Mouse (Mus musculus) lung, embryonic 14.5 days (tissue): ENCODE data around the gene F11. TPM values are rescaled to one million over a fixed set of nuclear protein-coding genes. Genes with fewer than 3 reads are reported as not detected.

Experiments used
- ATAC-seq: fragments of 200-750 bp; cut with Nextera tagmentation; 2 replicates; pipeline ENCODE4 v1.8.0; 2017; ENCODE audit warnings: mild to moderate bottlenecking, moderate TSS enrichment, moderate library complexity; ENCODE audit not compliant: insufficient read depth
- DNase-seq: peaks from one replicate; pipeline ENCODE4 v3.0.0-alpha.2; 2015
- H3K27ac ChIP-seq: fragments of 300-500 bp; sonication (generic); 2 replicates; pipeline ENCODE4 v1.5.1; 2014; ENCODE audit warnings: low read depth, mild to moderate bottlenecking, moderate library complexity
- H3K27me3 ChIP-seq: fragments of 300-500 bp; sonication (generic); 2 replicates; pipeline ENCODE4 v1.6.1; 2014; ENCODE audit warnings: low read length, control low read depth; ENCODE audit not compliant: insufficient read depth
- H3K36me3 ChIP-seq: fragments of 300-500 bp; sonication (generic); 2 replicates; pipeline ENCODE4 v1.6.1; 2014; ENCODE audit warnings: control low read depth; ENCODE audit not compliant: insufficient read depth
- H3K4me1 ChIP-seq: fragments of 300-500 bp; sonication (generic); 2 replicates; pipeline ENCODE4 v1.6.1; 2014; ENCODE audit warnings: antibody characterized with exemption, control low read depth; ENCODE audit not compliant: insufficient read depth
- H3K4me2 ChIP-seq: fragments of 300-500 bp; sonication (generic); 2 replicates; pipeline ENCODE4 v1.6.1; 2014; ENCODE audit warnings: mild to moderate bottlenecking
- H3K4me3 ChIP-seq: fragments of 300-500 bp; sonication (generic); 2 replicates; pipeline ENCODE4 v1.5.1; 2014; ENCODE audit warnings: low read depth, low read length
- H3K9ac ChIP-seq: fragments of 300-500 bp; sonication (generic); 2 replicates; pipeline ENCODE4 v1.6.1; 2014
- H3K9me3 ChIP-seq: fragments of 300-500 bp; sonication (generic); 2 replicates; pipeline ENCODE4 v1.6.1; 2016; ENCODE audit warnings: low read depth, low read length, control low read depth
- CTCF ChIP-seq: IDR thresholded peaks from 2 replicates; pipeline ENCODE4 v1.5.1; 2016; ENCODE audit warnings: antibody characterized with exemption, low read depth
- WGBS: fragments of 180-500 bp; shearing (Covaris S2); extraction: QIAGEN DNeasy Blood & Tissue Kit; methylation state at CpG from one replicate; pipeline ENCODE4 v1.1.7; 2014; 5-methylcytosine and 5-hydroxymethylcytosine counted together
- polyA plus RNA-seq: library from polyadenylated mRNA; unstranded; fragments of >200 nt; fragmentation: Nextera tagmentation; extraction: Ambion mirVana; gene quantifications from 2 replicates; pipeline ENCODE4 v1.2.1, GENCODE M21; 2014

Gene F11
- polyA plus RNA-seq, 1 experiment from 2014 or later, result not detected

DNA sequence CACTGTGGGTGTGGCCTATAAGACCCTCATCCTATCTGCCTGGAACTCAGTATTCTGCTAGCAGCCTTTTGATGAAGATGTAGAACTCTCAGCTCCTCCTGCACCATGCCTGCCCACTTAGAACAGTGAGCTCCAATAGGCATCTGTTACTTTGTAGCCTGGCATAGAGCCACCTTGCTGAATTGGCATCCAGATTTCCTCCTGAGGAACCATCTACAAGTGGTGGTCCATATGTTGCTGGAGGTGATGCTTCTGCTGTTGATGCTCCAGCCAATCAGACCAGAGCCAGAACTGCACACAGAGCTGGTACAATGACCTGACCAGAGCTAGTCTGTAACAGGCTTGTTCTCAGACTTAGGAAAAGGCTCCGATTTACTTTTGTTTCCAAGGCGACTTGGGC, 30.0 kb upstream of the F11 start:
- H3K9ac ChIP-seq, result no peak overlapping the region
- no peaks in the 10 kb centered on the region for H3K4me1 ChIP-seq
- no peaks in the 10 kb centered on the region for H3K27me3 ChIP-seq
- no peak for DNase-seq
- TF ChIP-seq CTCF, result no peak
- no peaks in the 10 kb centered on the region for H3K36me3 ChIP-seq
- no peak overlapping the region for H3K4me3 ChIP-seq
- no peak overlapping the region for H3K27ac ChIP-seq
- 85% methylated on average over 2 of the region's 2 CpGs for WGBS
- H3K9me3 ChIP-seq, result no peaks in the 10 kb centered on the region
- no peak for ATAC-seq
- H3K4me2 ChIP-seq, result no peak overlapping the region

DNA sequence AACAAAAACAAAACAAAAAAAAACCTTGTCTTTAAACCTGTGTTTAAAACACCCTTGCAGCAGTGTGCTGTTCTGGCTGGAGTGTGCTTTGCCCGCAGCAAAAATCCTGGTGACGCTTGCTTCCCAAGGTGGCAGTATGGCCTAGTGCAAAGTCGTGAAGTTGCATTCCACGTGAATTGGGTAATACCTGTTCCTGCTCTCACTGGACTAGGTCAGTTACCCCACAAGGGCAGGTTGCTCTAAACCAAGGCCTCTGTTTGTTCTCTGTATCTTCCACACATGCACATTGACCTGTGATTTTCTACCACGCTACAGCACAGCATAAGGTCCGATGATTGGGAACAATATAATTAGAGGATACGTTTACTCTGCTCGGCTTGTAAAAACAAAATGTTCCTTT, 19.8 kb upstream of the F11 start:
- WGBS, result 67% methylated on average over 8 of the region's 8 CpGs
- Histone ChIP-seq H3K36me3 (no peaks in the 10 kb centered on the region), H3K27me3 (no peaks in the 10 kb centered on the region), H3K9me3 (no peaks in the 10 kb centered on the region), H3K4me3 (no peak overlapping the region), H3K4me2 (no peak overlapping the region), H3K4me1 (no peaks in the 10 kb centered on the region), H3K9ac (no peak overlapping the region), H3K27ac (no peak overlapping the region)
- ATAC-seq (no peak), DNase-seq (no peak)
- no peak for TF ChIP-seq CTCF

DNA sequence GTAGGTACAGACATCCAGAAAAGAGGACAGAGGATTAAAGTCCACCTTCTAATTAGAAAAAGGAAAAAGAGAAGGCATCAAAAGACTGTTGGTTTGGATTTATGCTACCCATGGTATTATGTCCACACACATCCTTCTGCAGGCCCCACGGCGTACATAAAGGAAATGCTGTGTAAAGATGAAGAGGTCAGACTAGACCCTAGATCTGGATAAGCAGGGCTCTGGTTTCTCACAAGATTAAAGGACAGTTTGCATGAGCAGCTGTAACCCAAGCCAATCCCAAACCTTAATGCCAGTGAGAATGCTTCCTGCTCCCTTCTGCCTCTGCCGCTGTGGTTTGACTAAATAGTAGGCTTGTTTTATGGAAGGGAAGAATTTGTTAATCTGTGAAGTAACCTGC, 15.6 kb upstream of the F11 start:
- Histone ChIP-seq H3K27ac (no peak overlapping the region), H3K27me3 (no peaks in the 10 kb centered on the region), H3K9ac (no peak overlapping the region), H3K9me3 (no peaks in the 10 kb centered on the region), H3K36me3 (no peaks in the 10 kb centered on the region), H3K4me2 (no peak overlapping the region), H3K4me3 (no peak overlapping the region), H3K4me1 (no peaks in the 10 kb centered on the region)
- ATAC-seq (no peak), DNase-seq (no peak)
- WGBS, result 61% methylated on average over 3 of the region's 3 CpGs
- no peak for TF ChIP-seq CTCF

DNA sequence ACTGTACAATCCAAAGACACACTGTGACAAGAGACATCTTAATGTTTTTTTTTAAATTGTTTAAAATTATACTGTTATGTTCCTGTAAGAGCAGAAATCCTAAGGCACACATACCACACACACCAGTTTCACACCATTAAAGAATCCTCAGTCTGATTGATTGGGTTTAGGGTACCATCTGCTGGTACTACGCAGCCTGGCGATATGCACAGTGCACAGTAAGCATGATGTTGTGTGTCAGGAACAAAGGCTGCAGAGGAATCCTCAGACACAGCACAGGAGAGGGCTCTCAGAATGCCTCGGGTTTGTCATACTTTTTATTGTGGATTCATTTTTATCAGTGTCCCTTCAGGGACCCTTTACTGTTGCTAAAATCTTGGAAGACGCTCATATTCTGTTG, 12.5 kb upstream of the F11 start:
- Histone ChIP-seq H3K4me1 (no peaks in the 10 kb centered on the region), H3K36me3 (no peaks in the 10 kb centered on the region), H3K9me3 (no peaks in the 10 kb centered on the region), H3K27ac (no peak overlapping the region), H3K4me2 (no peak overlapping the region), H3K27me3 (no peaks in the 10 kb centered on the region), H3K9ac (no peak overlapping the region), H3K4me3 (no peak overlapping the region)
- no peak for ATAC-seq
- TF ChIP-seq CTCF, result no peak
- no peak for DNase-seq
- WGBS, result 69% methylated on average over 4 of the region's 4 CpGs

DNA sequence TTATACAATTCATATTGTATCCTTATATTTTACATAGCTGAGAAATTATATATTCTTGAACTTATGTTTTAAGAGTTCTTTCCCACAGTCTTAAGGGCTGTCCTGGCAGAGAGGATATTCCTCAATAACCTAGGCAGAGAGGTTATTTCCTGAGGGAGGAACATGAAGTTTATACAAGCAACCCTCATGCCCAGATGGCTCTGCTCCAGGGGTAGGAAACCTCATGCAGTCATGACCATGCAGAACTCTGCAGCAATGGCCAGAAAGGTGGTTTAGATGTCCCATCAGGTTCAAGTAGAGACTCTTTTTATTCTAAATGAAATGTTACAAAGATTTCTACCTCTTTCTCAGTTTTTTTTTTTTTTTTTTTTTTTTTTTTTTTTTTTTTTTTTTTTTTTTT, 7.2 kb upstream of the F11 start:
- Histone ChIP-seq H3K9me3 (no peaks in the 10 kb centered on the region), H3K4me2 (no peak overlapping the region), H3K9ac (no peak overlapping the region), H3K27me3 (no peaks in the 10 kb centered on the region), H3K4me1 (no peaks in the 10 kb centered on the region), H3K36me3 (no peaks in the 10 kb centered on the region), H3K4me3 (no peak overlapping the region), H3K27ac (no peak overlapping the region)
- DNase-seq (no peak), ATAC-seq (no peak)
- no peak for TF ChIP-seq CTCF

DNA sequence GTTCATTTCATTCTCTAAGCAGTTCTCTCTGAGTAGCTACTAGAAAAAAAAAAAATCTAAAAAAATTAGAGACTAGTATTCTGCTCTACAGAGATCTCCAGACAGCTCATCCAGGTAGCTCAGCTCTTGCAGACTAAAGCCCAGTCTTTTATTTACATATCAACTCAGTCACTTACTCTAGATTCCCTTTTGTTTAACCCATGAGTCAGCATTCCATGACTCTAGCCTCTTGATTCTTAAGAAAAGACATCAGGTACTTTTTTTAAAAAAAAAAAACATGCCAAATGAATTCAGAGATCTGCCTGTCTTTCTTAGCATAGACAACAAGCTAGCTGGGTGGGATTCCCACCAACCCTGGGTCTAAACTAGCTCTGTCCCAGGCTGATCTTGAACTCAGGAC, 6.7 kb upstream of the F11 start:
- DNase-seq (no peak), ATAC-seq (no peak)
- H3K4me3 ChIP-seq, result no peak overlapping the region
- H3K9me3 ChIP-seq, result no peaks in the 10 kb centered on the region
- no peak overlapping the region for H3K27ac ChIP-seq
- no peaks in the 10 kb centered on the region for H3K4me1 ChIP-seq
- no peak overlapping the region for H3K4me2 ChIP-seq
- no peak overlapping the region for H3K9ac ChIP-seq
- no peak for TF ChIP-seq CTCF
- H3K36me3 ChIP-seq, result no peaks in the 10 kb centered on the region
- H3K27me3 ChIP-seq, result no peaks in the 10 kb centered on the region

DNA sequence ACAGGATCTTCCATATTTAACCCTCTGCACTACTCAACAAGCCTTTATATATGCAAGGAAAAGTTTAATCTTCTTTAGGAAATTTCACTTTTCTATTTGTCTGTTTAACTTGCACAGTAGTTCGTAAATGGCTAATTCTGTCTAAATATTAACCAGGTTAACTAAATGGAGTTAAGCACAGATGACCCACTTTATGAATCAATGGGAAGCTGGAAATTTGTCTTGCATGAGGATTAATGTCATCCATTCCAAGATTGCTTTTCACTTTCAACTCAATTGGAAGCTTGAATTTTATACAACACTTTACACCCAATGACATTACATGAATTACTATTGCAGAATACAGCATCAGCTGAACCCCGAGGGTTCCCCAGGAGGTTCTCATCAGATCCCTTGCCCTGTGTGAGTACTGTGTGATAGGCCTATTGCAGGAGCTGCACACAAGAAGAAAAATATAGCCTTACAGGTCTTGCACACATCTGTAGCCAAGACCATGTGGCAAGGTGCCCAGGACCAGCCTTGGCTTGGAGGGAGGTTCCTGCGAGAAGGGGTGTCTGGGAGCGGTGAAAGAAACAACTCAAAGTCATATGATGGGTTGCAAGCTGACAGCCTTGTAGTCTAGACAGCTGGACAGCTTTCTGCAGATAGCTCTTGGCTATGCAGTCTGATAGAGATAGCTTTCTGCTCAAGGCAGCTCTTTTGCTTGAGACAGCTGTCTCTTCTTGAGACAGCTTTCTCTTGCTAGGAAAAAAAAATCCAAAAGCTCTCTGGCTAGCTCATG, 6.0 kb upstream of the F11 start:
- Histone ChIP-seq H3K27me3 (no peaks in the 10 kb centered on the region), H3K4me2 (no peak overlapping the region), H3K9ac (no peak overlapping the region), H3K4me3 (no peak overlapping the region), H3K36me3 (no peaks in the 10 kb centered on the region), H3K4me1 (no peaks in the 10 kb centered on the region), H3K9me3 (no peaks in the 10 kb centered on the region), H3K27ac (no peak overlapping the region)
- ATAC-seq (peak; percentile 83), DNase-seq (peak; percentile 70)
- TF ChIP-seq CTCF, result no peak
- WGBS, result 58% methylated on average over 4 of the region's 4 CpGs
